Mouse (Mus musculus) hindbrain, embryonic 13.5 days (tissue): ENCODE measurements around the gene Cbx8. TPM values are rescaled to one million over a fixed set of nuclear protein-coding genes. Genes with fewer than 3 reads are reported as not detected.
A peak's percentile ranks its signal among the peaks of the same experiment; 100 is the strongest.

Source experiments
- ATAC-seq: fragments of 200-750 bp; cut with Nextera tagmentation; 2 replicates; pipeline ENCODE4 v1.8.0; 2017; ENCODE audit warnings: moderate TSS enrichment; ENCODE audit not compliant: low FRiP score
- H3K27ac ChIP-seq: fragments of 300-500 bp; sonication (generic); 2 replicates; pipeline ENCODE4 v1.5.1; 2015; ENCODE audit warnings: inconsistent platforms, mild to moderate bottlenecking, moderate library complexity
- H3K27me3 ChIP-seq: fragments of 300-500 bp; sonication (generic); 2 replicates; pipeline ENCODE4 v1.6.1; 2015; ENCODE audit warnings: mild to moderate bottlenecking, inconsistent platforms
- H3K36me3 ChIP-seq: fragments of 300-500 bp; sonication (generic); 2 replicates; pipeline ENCODE4 v1.6.1; 2015; ENCODE audit warnings: mild to moderate bottlenecking, inconsistent platforms
- H3K4me1 ChIP-seq: fragments of 300-500 bp; sonication (generic); replicated peaks from 2 replicates; pipeline ENCODE4 v1.6.1; 2015; ENCODE audit warnings: inconsistent platforms
- H3K4me2 ChIP-seq: fragments of 300-500 bp; sonication (generic); 2 replicates; pipeline ENCODE4 v1.6.1; 2015; ENCODE audit warnings: inconsistent platforms, mild to moderate bottlenecking, moderate library complexity
- H3K4me3 ChIP-seq: fragments of 300-500 bp; sonication (generic); 2 replicates; pipeline ENCODE4 v1.5.1; 2015; ENCODE audit warnings: mild to moderate bottlenecking, inconsistent platforms
- H3K9ac ChIP-seq: fragments of 300-500 bp; sonication (generic); 2 replicates; pipeline ENCODE4 v1.6.1; 2015; ENCODE audit warnings: mild to moderate bottlenecking, inconsistent platforms
- H3K9me3 ChIP-seq: fragments of 300-500 bp; sonication (generic); 2 replicates; pipeline ENCODE4 v1.6.1; 2016; ENCODE audit warnings: inconsistent platforms
- WGBS: fragments of 180-500 bp; shearing (Covaris S2); methylation state at CpG from one replicate; pipeline ENCODE4 v1.1.7; 2015; 5-methylcytosine and 5-hydroxymethylcytosine counted together
- polyA plus RNA-seq: library from polyadenylated mRNA; unstranded; fragments of >200 nt; fragmentation: Nextera tagmentation; extraction: Ambion mirVana; gene quantifications from 2 replicates; pipeline ENCODE4 v1.2.1, GENCODE M21; 2015

Gene Cbx8
- polyA plus RNA-seq, 1 experiment from 2014 or later: 11.1 TPM

GRCm38 (mm10) chr11:119083724-119084445 is 43.1 kb upstream of the Cbx8 start:
- 3% methylated on average over 28 of the region's 28 CpGs for WGBS
- H3K9ac ChIP-seq: peak overlapping the region; percentile 97
- H3K4me1 ChIP-seq: peaks cover 79% of the 10 kb centered on the region
- ATAC-seq: no peak
- peak overlapping the region; percentile 80 for H3K4me3 ChIP-seq
- peaks cover 26% of the 10 kb centered on the region for H3K36me3 ChIP-seq
- no peaks in the 10 kb centered on the region for H3K9me3 ChIP-seq
- peaks cover 60% of the 10 kb centered on the region for H3K27me3 ChIP-seq
- H3K4me2 ChIP-seq: peak overlapping the region; percentile 94
- H3K27ac ChIP-seq: peak overlapping the region; percentile 99

GRCm38 (mm10) chr11:119082638-119083599 is 42.1 kb upstream of the Cbx8 start:
- H3K27me3 ChIP-seq: peaks cover 55% of the 10 kb centered on the region
- no peak overlapping the region for H3K27ac ChIP-seq
- H3K36me3 ChIP-seq: peaks cover 30% of the 10 kb centered on the region
- H3K9ac ChIP-seq: peak overlapping the region; percentile 97
- WGBS: 8% methylated on average over 20 of the region's 20 CpGs
- H3K4me1 ChIP-seq: peaks cover 81% of the 10 kb centered on the region
- no peaks in the 10 kb centered on the region for H3K9me3 ChIP-seq
- H3K4me2 ChIP-seq: peak overlapping the region; percentile 94
- peak overlapping the region; percentile 80 for H3K4me3 ChIP-seq
- no peak for ATAC-seq

- Histone ChIP-seq H3K4me3 (peak overlapping the region; percentile 80), H3K4me2 (peak overlapping the region; percentile 94), H3K9ac (0 out of 2 replicates have a peak overlapping the region, but pooled peaks have one; percentile 97), H3K36me3 (peaks cover 35% of the 10 kb centered on the region), H3K9me3 (no peaks in the 10 kb centered on the region), H3K27ac (no peak overlapping the region), H3K4me1 (peaks cover 78% of the 10 kb centered on the region), H3K27me3 (peaks cover 46% of the 10 kb centered on the region)
- no peak for ATAC-seq
- 16% methylated on average over 21 of the region's 21 CpGs for WGBS
Observed at GRCm38 (mm10) chr11:119081839-119082637, 41.3 kb upstream of the Cbx8 start.

- H3K9ac ChIP-seq: peak overlapping the region; percentile 63
- H3K9me3 ChIP-seq: no peaks in the 10 kb centered on the region
- H3K4me1 ChIP-seq: peaks cover 73% of the 10 kb centered on the region
- H3K27me3 ChIP-seq: peaks cover 45% of the 10 kb centered on the region
- ATAC-seq: no peak
- H3K4me3 ChIP-seq: peak overlapping the region; percentile 80
- no peak overlapping the region for H3K27ac ChIP-seq
- 23% methylated on average over 45 of the region's 47 CpGs for WGBS
- H3K4me2 ChIP-seq: peak overlapping the region; percentile 43
- H3K36me3 ChIP-seq: peaks cover 35% of the 10 kb centered on the region
Observed at GRCm38 (mm10) chr11:119081148-119081838, 40.5 kb upstream of the Cbx8 start.

GRCm38 (mm10) chr11:119080461-119081147 is 39.8 kb upstream of the Cbx8 start:
- Histone ChIP-seq H3K9me3 (no peaks in the 10 kb centered on the region), H3K4me3 (peak overlapping the region; percentile 80), H3K4me1 (peaks cover 73% of the 10 kb centered on the region), H3K36me3 (peaks cover 35% of the 10 kb centered on the region), H3K27me3 (peaks cover 50% of the 10 kb centered on the region), H3K9ac (peak overlapping the region; percentile 63), H3K27ac (no peak overlapping the region), H3K4me2 (peak overlapping the region; percentile 43)
- ATAC-seq: no peak
- 24% methylated on average over 33 of the region's 33 CpGs for WGBS

GRCm38 (mm10) chr11:119079445-119079837 is 38.7 kb upstream of the Cbx8 start:
- Histone ChIP-seq H3K36me3 (peaks cover 35% of the 10 kb centered on the region), H3K4me3 (0 out of 2 replicates have a peak overlapping the region, but pooled peaks have one; percentile 1), H3K9ac (peak overlapping the region; percentile 51), H3K27me3 (peaks cover 56% of the 10 kb centered on the region), H3K4me2 (peak overlapping the region; percentile 40), H3K4me1 (peaks cover 69% of the 10 kb centered on the region), H3K9me3 (no peaks in the 10 kb centered on the region), H3K27ac (peak overlapping the region; percentile 69)
- ATAC-seq: no peak
- WGBS: 37% methylated on average over 7 of the region's 7 CpGs

- Histone ChIP-seq H3K9ac (peak overlapping the region; percentile 51), H3K4me1 (peaks cover 68% of the 10 kb centered on the region), H3K4me3 (0 out of 2 replicates have a peak overlapping the region, but pooled peaks have one; percentile 1), H3K9me3 (no peaks in the 10 kb centered on the region), H3K36me3 (peaks cover 35% of the 10 kb centered on the region), H3K27me3 (peaks cover 60% of the 10 kb centered on the region), H3K4me2 (peak overlapping the region; percentile 40), H3K27ac (peak overlapping the region; percentile 75)
- 5% methylated on average over 27 of the region's 27 CpGs for WGBS
- ATAC-seq: peak; percentile 58; the same call in 1 of the 2 replicates
Observed at GRCm38 (mm10) chr11:119078691-119079444, 38.1 kb upstream of the Cbx8 start.

- Histone ChIP-seq H3K9ac (no peak overlapping the region), H3K4me2 (no peak overlapping the region), H3K4me1 (peaks cover 68% of the 10 kb centered on the region), H3K9me3 (no peaks in the 10 kb centered on the region), H3K27ac (no peak overlapping the region), H3K4me3 (no peak overlapping the region), H3K27me3 (peaks cover 59% of the 10 kb centered on the region), H3K36me3 (peaks cover 32% of the 10 kb centered on the region)
- 79% methylated on average over 4 of the region's 4 CpGs for WGBS
- no peak for ATAC-seq
Observed at GRCm38 (mm10) chr11:119077755-119078154, 37.0 kb upstream of the Cbx8 start.

- H3K4me2 ChIP-seq: no peak overlapping the region
- H3K27me3 ChIP-seq: peaks cover 51% of the 10 kb centered on the region
- no peaks in the 10 kb centered on the region for H3K9me3 ChIP-seq
- H3K36me3 ChIP-seq: peaks cover 13% of the 10 kb centered on the region
- peaks cover 51% of the 10 kb centered on the region for H3K4me1 ChIP-seq
- no peak overlapping the region for H3K9ac ChIP-seq
- ATAC-seq: no peak
- H3K27ac ChIP-seq: no peak overlapping the region
- H3K4me3 ChIP-seq: no peak overlapping the region
- WGBS: 96% methylated on average over 5 of the region's 5 CpGs
Observed at GRCm38 (mm10) chr11:119075805-119076204, 35.0 kb upstream of the Cbx8 start.

- Histone ChIP-seq H3K4me1 (peaks cover 34% of the 10 kb centered on the region), H3K4me3 (no peak overlapping the region), H3K36me3 (peaks cover 8% of the 10 kb centered on the region; the same call in 1 of the 2 replicates), H3K9ac (0 out of 2 replicates have a peak overlapping the region, but pooled peaks have one; percentile 19), H3K27ac (peak overlapping the region; percentile 35; the same call in 1 of the 2 replicates), H3K4me2 (no peak overlapping the region), H3K27me3 (peaks cover 41% of the 10 kb centered on the region), H3K9me3 (no peaks in the 10 kb centered on the region)
- no peak for ATAC-seq
- WGBS: 70% methylated on average over 6 of the region's 6 CpGs
Observed at GRCm38 (mm10) chr11:119073876-119074433, 33.2 kb upstream of the Cbx8 start.
